Mouse (Mus musculus) stomach, postnatal 0 days (tissue): ENCODE results near the gene Kl.

Experiments
- CTCF ChIP-seq: IDR thresholded peaks from 2 replicates; pipeline ENCODE4 v1.5.1; 2016; ENCODE audit warnings: antibody characterized with exemption, low read depth, mild to moderate bottlenecking, moderate library complexity
- EP300 ChIP-seq: optimal IDR thresholded peaks from 2 replicates; pipeline ENCODE3; 2016; ENCODE audit warnings: antibody characterized with exemption

DNA sequence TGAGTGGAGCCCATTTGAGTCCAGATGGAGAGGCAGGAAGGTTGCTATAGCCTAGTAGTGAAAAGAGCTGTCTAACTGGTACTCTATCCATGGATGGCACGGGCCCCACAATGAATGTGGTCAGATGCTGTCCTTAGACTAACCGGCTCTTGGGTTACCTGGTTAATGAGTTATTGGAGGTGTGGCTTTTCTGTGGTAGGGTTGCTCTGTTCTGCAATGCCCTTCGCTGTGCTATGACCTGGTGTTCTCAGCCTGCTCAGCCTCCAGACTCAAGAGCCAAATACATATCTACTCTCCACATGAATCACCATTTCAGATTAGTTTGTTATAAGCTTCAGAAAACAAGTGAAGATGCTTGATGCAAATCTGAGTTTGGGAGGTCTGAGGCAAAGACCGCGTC is 90.5 kb downstream of the Kl start:
- no peak for TF ChIP-seq CTCF
- no peak for TF ChIP-seq EP300
